Mouse (Mus musculus) T-cell, adult 2 months (primary cell): ENCODE data around the gene Appbp2.
"Not testable (repeated sequence)": the region's sequence is repeated elsewhere in the genome, so short reads cannot be mapped to it uniquely, and the experiment has no call there.

Experiments
- DNase-seq: peaks from one replicate; pipeline ENCODE4 v3.0.0; 2022; ENCODE audit warnings: low spot score

Appbp2 gene

DNA sequence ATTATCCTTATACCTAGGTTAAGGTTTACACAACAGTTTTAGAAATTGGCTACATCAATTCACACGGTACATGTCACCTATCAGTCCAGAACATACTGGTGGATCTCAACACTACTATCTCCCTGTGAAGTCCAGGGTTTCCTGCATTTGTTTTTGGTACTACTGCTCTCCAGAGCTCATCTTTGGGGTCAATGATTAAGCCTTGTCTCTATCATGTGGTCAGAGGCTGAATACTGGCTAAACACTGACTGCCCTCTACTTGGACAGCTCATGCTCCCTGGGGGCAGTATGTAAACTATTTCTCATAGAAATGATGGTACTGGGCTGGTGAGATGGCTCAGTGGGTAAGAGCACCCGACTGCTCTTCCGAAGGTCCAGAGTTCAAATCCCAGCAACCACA, 11.7 kb downstream of the Appbp2 start:
- no peak for DNase-seq

DNA sequence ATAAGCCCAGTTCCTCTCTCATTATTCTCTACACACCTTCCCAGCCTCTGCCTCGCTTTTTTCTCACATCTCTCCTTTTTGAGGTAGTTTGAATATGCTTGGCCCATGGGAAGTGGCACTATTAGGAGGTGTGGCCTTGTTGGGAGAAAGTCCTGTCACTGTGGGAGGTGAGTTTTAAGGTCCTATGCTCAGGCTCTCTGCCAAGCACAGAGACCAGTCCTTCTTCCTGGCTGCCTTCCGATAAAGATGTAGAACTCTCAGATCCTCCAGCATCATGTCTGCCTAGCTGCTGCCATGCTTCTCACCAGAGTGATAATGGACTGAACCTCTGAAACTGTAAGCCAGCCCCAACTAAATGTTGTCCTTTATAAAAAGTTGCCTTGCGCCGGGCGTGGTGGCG, 12.4 kb downstream of the Appbp2 start:
- DNase-seq = no peak

DNA sequence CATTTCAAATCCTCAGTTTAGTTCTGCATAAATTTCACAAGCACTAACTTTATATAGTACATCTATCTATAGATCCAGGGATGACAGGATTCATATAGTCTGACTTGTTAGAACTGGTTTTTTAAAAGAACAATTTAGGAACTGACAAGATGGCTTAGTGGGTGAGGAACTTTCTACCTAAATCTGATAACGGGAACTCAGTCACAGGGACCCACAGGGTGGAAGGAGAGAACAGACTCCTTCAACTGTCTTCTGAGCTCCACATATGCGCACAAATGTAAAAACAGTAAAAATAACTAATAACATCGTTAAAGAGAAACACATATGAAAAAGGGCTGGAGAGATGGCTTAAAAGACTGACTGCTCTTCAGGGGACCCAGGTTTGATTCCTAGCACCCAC, 15.9 kb downstream of the Appbp2 start:
- DNase-seq = no peak

DNA sequence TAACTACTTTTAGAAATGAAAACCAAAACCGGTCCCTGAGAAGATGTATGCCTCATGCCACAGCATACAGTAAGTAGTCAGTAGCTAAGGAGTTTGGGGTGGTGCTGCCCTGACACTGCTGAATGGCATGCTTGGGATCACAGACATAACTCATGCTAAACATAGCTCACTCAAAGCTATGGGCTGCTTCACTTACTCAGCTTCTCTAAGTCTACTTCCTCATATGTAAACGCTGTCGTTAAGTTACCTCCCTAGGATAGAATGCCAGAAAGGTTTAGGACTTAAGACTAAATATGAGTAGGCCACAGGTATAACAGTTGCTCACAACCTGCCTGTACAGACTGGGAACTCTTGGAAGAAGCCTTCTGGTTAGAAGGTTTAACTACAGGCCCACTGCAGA, 20.3 kb downstream of the Appbp2 start:
- DNase-seq = no peak

GRCm38 (mm10) chr11:85213215-85213614, 21.7 kb downstream of the Appbp2 start:
- DNase-seq = no peak

DNA sequence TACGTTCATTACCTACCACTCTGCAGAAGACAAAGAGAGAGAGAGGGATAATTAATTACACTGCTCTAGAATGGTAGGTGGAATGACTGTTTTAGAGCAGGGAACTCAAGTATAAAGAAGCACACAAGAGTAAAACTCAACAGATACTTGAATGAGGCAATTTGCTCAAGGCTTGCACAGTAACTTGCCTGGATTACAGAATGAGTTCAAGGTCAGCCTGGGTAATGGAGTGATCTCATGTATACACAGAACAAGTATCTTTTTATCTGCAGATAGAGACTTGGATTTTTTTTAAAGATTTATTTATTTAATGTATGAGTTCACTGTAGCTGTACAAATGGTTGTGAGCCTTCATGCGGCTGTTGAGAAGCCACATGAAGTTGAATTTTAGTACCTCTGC, 23.8 kb downstream of the Appbp2 start:
- no peak for DNase-seq

GRCm38 (mm10) chr11:85206231-85206630, 28.7 kb downstream of the Appbp2 start:
- DNase-seq = no peak

GRCm38 (mm10) chr11:85198906-85199305, 36.0 kb downstream of the Appbp2 start:
- DNase-seq = no peak

DNA sequence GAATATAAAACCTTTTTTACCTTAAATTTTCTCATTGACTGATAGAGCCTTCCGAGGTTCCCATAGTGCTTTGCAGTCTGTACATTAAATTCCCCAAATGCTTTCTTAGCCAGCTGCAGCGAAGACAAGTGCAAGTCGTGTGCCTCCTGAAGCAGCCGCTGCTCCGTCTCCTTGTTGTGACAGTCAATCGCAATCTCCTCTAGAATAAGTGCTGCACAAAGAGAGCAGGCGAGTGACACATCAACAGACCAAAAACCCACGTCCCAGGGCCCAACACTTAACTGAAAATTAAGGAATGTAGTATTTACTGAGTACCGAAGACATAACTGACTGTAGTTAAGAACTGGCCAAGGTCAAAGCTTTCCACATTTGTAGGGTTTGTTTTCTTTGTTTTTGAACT, 38.9 kb downstream of the Appbp2 start:
- no peak for DNase-seq

DNA sequence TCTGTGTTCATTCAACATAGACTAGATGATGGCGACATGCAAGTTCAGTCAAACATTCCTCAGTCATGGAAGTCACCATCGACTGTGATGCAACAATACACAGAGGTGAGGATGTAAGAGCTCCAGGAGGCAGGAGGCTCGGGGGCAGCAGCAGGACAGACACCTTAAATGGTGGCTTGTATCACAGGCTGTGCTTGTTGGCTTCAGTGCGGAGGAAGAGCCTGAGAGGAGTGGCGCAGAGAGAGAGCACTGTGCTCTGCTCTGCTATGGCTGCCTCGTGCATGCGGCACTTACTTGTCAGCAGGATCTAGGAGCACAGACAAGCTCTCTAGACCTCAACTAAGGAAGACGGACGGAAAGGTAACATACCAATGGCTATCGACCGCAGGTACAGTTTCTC, 40.7 kb downstream of the Appbp2 start:
- DNase-seq = no peak

GRCm38 (mm10) chr11:85190741-85191140, 44.2 kb downstream of the Appbp2 start:
- DNase-seq = no peak

DNA sequence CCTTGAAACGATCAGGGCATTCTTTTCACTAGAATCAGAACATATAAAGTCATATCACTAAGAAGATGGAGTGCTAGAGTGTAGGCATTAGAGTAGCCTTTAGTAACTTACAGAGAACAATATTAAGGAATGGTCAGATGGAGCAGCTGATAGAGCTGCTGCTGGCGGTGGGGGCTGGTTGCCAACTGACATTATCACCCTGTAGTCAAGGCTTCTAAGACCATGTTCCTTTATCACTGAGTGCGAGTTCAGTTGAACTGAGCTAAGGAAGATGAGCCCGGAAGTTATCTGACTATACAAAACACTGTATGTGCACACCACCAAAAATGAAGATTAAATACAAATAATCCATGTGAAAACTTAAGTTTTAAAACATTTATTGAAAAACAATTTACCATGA, 45.8 kb downstream of the Appbp2 start:
- DNase-seq = no peak

DNA sequence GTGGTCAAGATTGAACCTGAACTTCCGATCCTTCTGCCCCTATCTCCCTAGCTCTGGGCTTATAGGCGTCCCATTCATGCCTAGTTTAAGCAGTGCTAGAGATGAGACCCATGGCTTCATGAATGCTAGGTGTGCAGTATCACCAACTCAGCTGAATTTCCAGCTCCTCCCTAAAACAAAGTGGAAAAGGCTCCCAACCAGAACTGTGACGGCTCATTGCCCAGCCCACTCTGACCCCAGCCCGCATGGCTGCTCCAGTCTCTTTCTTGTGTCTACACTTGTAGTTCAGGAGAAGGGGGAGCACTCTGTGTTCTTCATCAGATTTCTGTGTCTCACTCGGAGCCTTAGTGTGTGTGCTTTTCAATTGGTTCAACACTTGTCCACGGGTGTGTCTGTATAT, 50.1 kb downstream of the Appbp2 start:
- no peak for DNase-seq

DNA sequence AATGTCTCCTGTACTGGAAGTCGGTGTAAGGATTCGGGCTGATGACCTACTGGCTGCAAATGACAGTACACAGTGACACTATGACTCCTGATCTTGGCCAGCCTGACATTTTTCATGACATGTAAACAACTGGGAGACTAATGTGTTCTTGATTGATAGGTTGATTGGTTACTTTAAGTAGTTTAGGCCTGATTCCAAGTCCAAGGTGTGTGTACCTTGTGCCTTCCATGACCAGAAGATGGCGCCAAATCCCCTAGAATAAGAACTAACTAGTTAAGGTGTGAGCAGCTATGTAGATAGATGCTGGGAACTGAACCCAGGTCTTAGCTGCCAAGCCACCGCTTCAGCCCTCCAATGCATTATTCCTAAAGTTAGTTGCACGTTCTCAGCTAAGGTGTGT, 50.8 kb downstream of the Appbp2 start:
- DNase-seq = peak; percentile 60

DNA sequence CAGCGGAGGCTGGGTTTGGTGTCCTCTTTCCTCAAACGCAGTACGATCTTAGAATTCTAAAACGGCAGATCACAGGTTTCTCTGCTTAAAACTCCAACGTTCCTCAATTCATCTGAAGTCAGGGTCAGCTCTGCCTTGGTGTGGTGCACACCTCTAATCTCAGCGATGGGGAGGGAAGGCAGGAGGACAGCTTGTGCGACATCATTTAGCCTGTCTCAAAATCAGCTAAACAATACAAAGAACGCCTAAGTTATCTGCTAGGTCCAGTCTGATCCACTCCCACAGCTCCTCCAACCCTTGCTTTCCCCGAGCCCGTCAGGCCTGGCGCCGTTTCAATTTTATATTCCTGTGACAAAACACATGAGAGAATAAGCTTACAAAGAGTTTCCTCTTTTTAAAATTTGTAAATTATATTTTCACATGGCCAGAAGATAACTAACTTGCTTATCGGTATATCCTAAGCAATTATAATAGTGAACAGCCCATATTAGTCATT, 51.6 kb downstream of the Appbp2 start:
- DNase-seq = no peak

GRCm38 (mm10) chr11:85182617-85183283, 52.2 kb downstream of the Appbp2 start:
- peak; percentile 63 for DNase-seq

- DNase-seq = no peak
These were observed 56.5 kb downstream of the Appbp2 start for GRCm38 (mm10) chr11:85178413-85178812.

- no peak for DNase-seq
These were observed 57.2 kb downstream of the Appbp2 start for GRCm38 (mm10) chr11:85177761-85178160.

GRCm38 (mm10) chr11:85175941-85176340, 59.0 kb downstream of the Appbp2 start:
- DNase-seq = no peak

- DNase-seq = no peak
These were observed 64.1 kb downstream of the Appbp2 start for GRCm38 (mm10) chr11:85170833-85171232.

- peak; percentile 79 for DNase-seq
These were observed 64.7 kb downstream of the Appbp2 start, which contains the start of gene 1700125H20Rik for GRCm38 (mm10) chr11:85170058-85170740. TSS of gene 1700125H20Rik (plus strand) at chr11:85170404.

- no peak for DNase-seq
These were observed 67.4 kb downstream of the Appbp2 start for GRCm38 (mm10) chr11:85167503-85167902.

- DNase-seq = no peak
These were observed 70.6 kb downstream of the Appbp2 start for GRCm38 (mm10) chr11:85164371-85164770.

DNA sequence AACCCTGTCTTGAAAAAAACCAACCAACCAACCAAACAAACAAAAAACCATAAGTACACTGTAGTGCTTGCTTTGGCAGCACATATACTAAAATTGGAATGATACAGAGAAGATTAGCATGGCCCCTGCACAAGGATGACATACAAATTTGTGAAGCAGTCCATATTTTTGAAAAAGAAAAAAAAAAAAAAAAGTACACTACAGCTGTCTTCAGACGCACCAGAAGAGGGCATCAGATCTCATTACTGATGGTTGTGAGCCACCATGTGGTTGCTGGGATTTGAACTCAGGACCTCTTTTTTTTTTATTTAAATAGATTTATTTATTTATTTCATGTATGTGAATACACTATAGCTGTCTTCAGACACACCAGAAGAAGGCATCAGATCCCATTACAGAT, 71.9 kb downstream of the Appbp2 start:
- DNase-seq = not testable (repeated sequence)
